Comparison of ENCODE assay signal across 12 mouse cellular contexts in the genomic region with DNA sequence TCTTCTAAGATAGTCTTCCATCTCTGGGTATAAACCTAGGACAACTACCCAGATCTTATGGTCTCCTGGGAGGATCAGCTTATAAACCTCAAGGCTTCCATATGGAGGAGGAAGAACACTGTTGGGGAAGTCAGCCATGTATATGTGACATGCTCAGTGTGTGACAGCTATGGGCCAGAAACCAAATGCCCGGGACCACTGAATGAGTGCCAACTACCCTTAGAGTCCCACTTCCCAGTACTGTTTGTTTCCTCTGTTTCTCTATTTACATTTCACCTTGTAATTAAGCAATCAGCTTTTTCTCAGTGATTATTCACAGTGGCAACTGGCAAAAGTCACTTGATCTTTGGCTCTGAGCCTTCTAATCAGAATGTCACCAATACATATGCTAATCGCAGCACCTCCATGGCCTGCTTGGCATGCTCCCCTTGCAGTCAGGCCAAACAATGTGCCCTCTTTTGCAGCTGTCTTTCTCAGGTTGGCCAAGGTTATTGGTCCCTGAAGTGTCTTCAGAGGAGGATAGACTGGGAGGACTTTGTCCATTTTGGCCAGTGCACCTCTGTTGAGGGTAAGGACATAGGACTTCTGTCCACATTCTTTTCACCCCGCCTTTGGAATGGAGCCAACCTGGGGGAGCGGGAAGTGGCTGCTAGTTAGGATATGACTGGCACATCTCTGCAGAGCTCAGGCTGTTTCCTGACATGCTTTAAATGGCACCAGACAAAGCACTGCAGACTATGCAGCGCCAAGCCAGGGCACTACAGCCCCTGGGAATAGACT. TPM values are rescaled to one million over a fixed set of nuclear protein-coding genes. Genes with fewer than 3 reads are reported as not detected.
DNase-seq lines count a peak whose midpoint lies in the region; ATAC-seq and TF ChIP-seq lines count a peak whose summit lies in the region.
"Had no signal": no experiment of that assay in that cellular context is flagged by ENCODE, and none has a peak within 500 bp of the region (broad histone marks: within the 10 kb centered on the region; RNA-seq: fewer than 3 reads in every experiment).

No protein-coding gene starts in this region.

- DNase-seq in forebrain, embryonic 11.5 days (ENCODE audit: low spot score) = no peak
- DNase-seq in kidney, adult 2 months = peak; percentile 15
- DNase-seq in right cerebral cortex, postnatal 4 days = peak; percentile 11
- no peak for DNase-seq in right cerebral cortex, adult 18-20 months
- DNase-seq in spleen, adult 12 weeks (ENCODE audit: low spot score) = no peak
- DNase-seq: gastrocnemius, postnatal 25 days had no signal

- TF ChIP-seq POLR2A in kidney, adult 2 months (IDR thresholded peaks at IDR 0.05; ENCODE audit: low read depth, low read length) = no peak

- H3K4me3 ChIP-seq in forebrain, embryonic 13.5 days = no peak overlapping the region
- no peak overlapping the region for H3K4me3 ChIP-seq in forebrain, embryonic 11.5 days (ENCODE audit: low read depth, low read length)
- H3K4me3 ChIP-seq in kidney, adult 2 months (ENCODE audit: insufficient read depth, low read depth, low read length) = no peak overlapping the region
- H3K4me3 ChIP-seq in kidney, embryonic 14.5 days (ENCODE audit: low read length) = no peak overlapping the region
- H3K4me3 ChIP-seq in midbrain, embryonic 16.5 days (ENCODE audit: low read depth, low read length) = no peak overlapping the region
- H3K4me3 ChIP-seq: erythroblast, embryonic 14.5 days; limb, embryonic 13.5 days had no signal

- H3K27ac ChIP-seq in forebrain, embryonic 13.5 days = no peak overlapping the region
- no peak overlapping the region for H3K27ac ChIP-seq in forebrain, embryonic 11.5 days (ENCODE audit: low read depth, low read length)
- H3K27ac ChIP-seq in kidney, adult 2 months (ENCODE audit: insufficient read depth, low read depth, low read length) = no peak overlapping the region
- H3K27ac ChIP-seq in kidney, embryonic 14.5 days (ENCODE audit: low read depth, low read length) = no peak overlapping the region
- no peak overlapping the region for H3K27ac ChIP-seq in midbrain, embryonic 16.5 days (ENCODE audit: low read length)
- H3K27ac ChIP-seq: limb, embryonic 13.5 days had no signal

- H3K36me3 ChIP-seq in forebrain, embryonic 13.5 days (ENCODE audit: poor library complexity, severe bottlenecking) = no peaks in the 10 kb centered on the region
- H3K36me3 ChIP-seq in forebrain, embryonic 11.5 days (ENCODE audit: control insufficient read depth, insufficient read depth, low read length) = no peaks in the 10 kb centered on the region
- no peaks in the 10 kb centered on the region for H3K36me3 ChIP-seq in kidney, adult 2 months (ENCODE audit: control insufficient read depth, insufficient read depth, low read length)
- no peaks in the 10 kb centered on the region for H3K36me3 ChIP-seq in kidney, embryonic 14.5 days (ENCODE audit: control insufficient read depth, insufficient read depth, low read length)
- no peaks in the 10 kb centered on the region for H3K36me3 ChIP-seq in midbrain, embryonic 16.5 days (ENCODE audit: control insufficient read depth, insufficient read depth, low read length)
- H3K36me3 ChIP-seq: limb, embryonic 13.5 days had no signal

- H3K27me3 ChIP-seq in forebrain, embryonic 13.5 days = no peaks in the 10 kb centered on the region
- H3K27me3 ChIP-seq in forebrain, embryonic 11.5 days (ENCODE audit: control insufficient read depth, insufficient read depth, low read length) = no peaks in the 10 kb centered on the region
- H3K27me3 ChIP-seq in kidney, adult 2 months (replicated peaks; ENCODE audit: control insufficient read depth, insufficient read depth, low read length) = no peaks in the 10 kb centered on the region; the same call in 1 of the 2 replicates
- H3K27me3 ChIP-seq in kidney, embryonic 14.5 days (ENCODE audit: control insufficient read depth, insufficient read depth, low read length) = no peaks in the 10 kb centered on the region
- no peaks in the 10 kb centered on the region for H3K27me3 ChIP-seq in midbrain, embryonic 16.5 days (ENCODE audit: control insufficient read depth, insufficient read depth, low read depth, low read length)
- H3K27me3 ChIP-seq: limb, embryonic 13.5 days had no signal

- H3K9me3 ChIP-seq in forebrain, embryonic 13.5 days (replicated peaks) = no peaks in the 10 kb centered on the region
- H3K9me3 ChIP-seq in forebrain, embryonic 11.5 days (ENCODE audit: control insufficient read depth, low read length) = no peaks in the 10 kb centered on the region
- no peaks in the 10 kb centered on the region for H3K9me3 ChIP-seq in kidney, embryonic 14.5 days (ENCODE audit: control insufficient read depth, low read length)
- no peaks in the 10 kb centered on the region for H3K9me3 ChIP-seq in midbrain, embryonic 16.5 days (replicated peaks; ENCODE audit: control insufficient read depth, low read length, poor library complexity, severe bottlenecking)
- H3K9me3 ChIP-seq: limb, embryonic 13.5 days had no signal

- no peak overlapping the region for H3K4me2 ChIP-seq in forebrain, embryonic 13.5 days
- no peak overlapping the region for H3K4me2 ChIP-seq in forebrain, embryonic 11.5 days (ENCODE audit: low read depth, low read length, severe bottlenecking)
- H3K4me2 ChIP-seq in kidney, embryonic 14.5 days (replicated peaks; ENCODE audit: low read depth, low read length) = no peak overlapping the region
- H3K4me2 ChIP-seq in midbrain, embryonic 16.5 days (ENCODE audit: low read length) = no peak overlapping the region
- H3K4me2 ChIP-seq: limb, embryonic 13.5 days had no signal

- peak; percentile 76 for ATAC-seq in forebrain, embryonic 13.5 days
- no peak for ATAC-seq in forebrain, embryonic 11.5 days (replicated peaks; ENCODE audit: low FRiP score)
- ATAC-seq in kidney, embryonic 14.5 days (ENCODE audit: low FRiP score, low TSS enrichment) = no peak
- ATAC-seq in midbrain, embryonic 16.5 days = peak; percentile 64; the same call in 1 of the 2 replicates
- ATAC-seq: inflammation-experienced regulatory T-cells, adult 6 months had no signal

- H3K4me1 ChIP-seq in forebrain, embryonic 13.5 days = peaks cover 7% of the 10 kb centered on the region
- no peaks in the 10 kb centered on the region for H3K4me1 ChIP-seq in forebrain, embryonic 11.5 days (replicated peaks; ENCODE audit: control insufficient read depth, insufficient read depth, low read length)
- no peaks in the 10 kb centered on the region for H3K4me1 ChIP-seq in kidney, adult 2 months (ENCODE audit: control insufficient read depth, insufficient read depth, low read length)
- no peaks in the 10 kb centered on the region for H3K4me1 ChIP-seq in kidney, embryonic 14.5 days (ENCODE audit: control insufficient read depth, insufficient read depth, low read length)
- no peaks in the 10 kb centered on the region; the same call in 1 of the 2 replicates for H3K4me1 ChIP-seq in midbrain, embryonic 16.5 days (ENCODE audit: control insufficient read depth, insufficient read depth, low read length)
- H3K4me1 ChIP-seq: limb, embryonic 13.5 days had no signal

- H3K9ac ChIP-seq in forebrain, embryonic 13.5 days = no peak overlapping the region
- no peak overlapping the region for H3K9ac ChIP-seq in forebrain, embryonic 11.5 days (ENCODE audit: low read length)
- H3K9ac ChIP-seq in kidney, embryonic 14.5 days (ENCODE audit: low read depth, low read length) = no peak overlapping the region
- no peak overlapping the region for H3K9ac ChIP-seq in midbrain, embryonic 16.5 days (ENCODE audit: low read depth, low read length)
- H3K9ac ChIP-seq: limb, embryonic 13.5 days had no signal

- TF ChIP-seq CTCF in kidney, adult 2 months (conservative IDR thresholded peaks at IDR 0.05; ENCODE audit: insufficient read depth, insufficient read length, low read depth, low read length) = no peak

- 52% methylated on average over 5 of the region's 5 CpGs for WGBS in forebrain, embryonic 13.5 days
- WGBS in forebrain, embryonic 11.5 days = 83% methylated on average over 5 of the region's 5 CpGs
- WGBS in kidney, adult 2 months = 58% methylated on average over 5 of the region's 5 CpGs
- 70% methylated on average over 5 of the region's 5 CpGs for WGBS in kidney, embryonic 14.5 days
- WGBS in midbrain, embryonic 16.5 days = 65% methylated on average over 5 of the region's 5 CpGs

RNA-seq across cellular contexts. Expression of gene Tnr, which starts 29.7 kb away (rescaled TPM):
- polyA plus RNA-seq in forebrain, embryonic 13.5 days (2015; fragmentation: Nextera tagmentation; extraction: Ambion mirVana) = 1.6 and 2.0 TPM in 2 replicates
- polyA plus RNA-seq in forebrain, embryonic 11.5 days (2014; fragmentation: Nextera tagmentation; extraction: Ambion mirVana) = 0.19 and 0.77 TPM in 2 replicates
- polyA plus RNA-seq in kidney, adult 2 months (2012; rRNA removed) = 0.03 TPM in 2 replicates
- not detected in 2 replicates for polyA plus RNA-seq in kidney, embryonic 14.5 days (2014; fragmentation: Nextera tagmentation; extraction: Ambion mirVana)
- polyA plus RNA-seq in midbrain, embryonic 16.5 days (2015; fragmentation: Nextera tagmentation; extraction: Ambion mirVana) = 4.5 and 5.4 TPM in 2 replicates
- polyA plus RNA-seq: erythroblast, embryonic 14.5 days had no signal

Comparison
In these comparisons a context has a peak if more than half of its experiments do, and no peak if none do; other contexts are left out.
1. ATAC-seq: peak in forebrain, embryonic 13.5 days (single experiment) and midbrain, embryonic 16.5 days (single experiment); none in forebrain, embryonic 11.5 days (single experiment) and kidney, embryonic 14.5 days (single experiment).
2. DNase-seq: peak in kidney, adult 2 months (single experiment) and right cerebral cortex, postnatal 4 days (single experiment); none in forebrain, embryonic 11.5 days (single experiment), right cerebral cortex, adult 18-20 months (single experiment) and spleen, adult 12 weeks (single experiment).